Mouse (Mus musculus) CH12.LX (cell line): ENCODE measurements at regions not wholly inside any gene's neighbourhood (a gene's known extent, or its start where the extent isn't known, plus 50 kb on each side); places are given as distances from the start of the nearest gene placed in this dataset.
"Not testable (repeated sequence)": the region's sequence is repeated elsewhere in the genome, so short reads cannot be mapped to it uniquely, and the experiment has no call there.

ENCODE experiments used
- DNase-seq: peaks from one replicate; pipeline ENCODE4 v3.0.0-alpha.2; 2013; ENCODE audit errors: extremely low read depth
- H3K27ac ChIP-seq: 2 replicates; pipeline ENCODE4 v1.5.1; 2012; ENCODE audit warnings: low read depth, mild to moderate bottlenecking, control low read depth, moderate library complexity; ENCODE audit not compliant: insufficient read depth
- H3K27me3 ChIP-seq: replicated peaks from 2 replicates; pipeline ENCODE3; 2012; ENCODE audit warnings: inconsistent platforms
- H3K36me3 ChIP-seq, 2 experiments: replicated peaks in 1 of 2; 2 replicates each; pipeline versions ENCODE3 to v1.6.1; 2012; ENCODE audit warnings: inconsistent platforms in 1 of 2, low read length in 1 of 2, mild to moderate bottlenecking in 1 of 2, mixed read lengths in 1 of 2, moderate library complexity in 1 of 2; ENCODE audit not compliant: control insufficient read depth in 1 of 2, insufficient read depth in 1 of 2
- H3K4me1 ChIP-seq, 2 experiments: 2 replicates each; pipeline ENCODE4 v1.6.1; 2012; ENCODE audit warnings: inconsistent platforms in 1 of 2, moderate library complexity in 1 of 2; ENCODE audit not compliant: insufficient read depth in 2 of 2, control insufficient read depth in 1 of 2
- H3K4me2 ChIP-seq: 2 replicates; pipeline ENCODE4 v1.6.1; 2012; ENCODE audit warnings: low read depth, mild to moderate bottlenecking, control low read depth; ENCODE audit not compliant: poor library complexity, insufficient read depth, severe bottlenecking
- H3K4me3 ChIP-seq, 3 experiments: fragments of 150-350 bp in 1 of 3; sonication (generic) in 1 of 3; replicated peaks in 1 of 3; 2 replicates each; pipeline versions ENCODE3 to v1.5.1; 2011 to 2012; ENCODE audit warnings: low read depth in 2 of 3, low read length in 2 of 3, mild to moderate bottlenecking in 2 of 3, moderate library complexity in 2 of 3, control low read depth in 1 of 3, improper control_type of control experiment in 1 of 3, inconsistent platforms in 1 of 3, mixed read lengths in 1 of 3; ENCODE audit not compliant: poor library complexity in 1 of 3
- H3K79me2 ChIP-seq: replicated peaks from 2 replicates; pipeline ENCODE4 v1.6.1; 2012; ENCODE audit warnings: mild to moderate bottlenecking, moderate library complexity; ENCODE audit not compliant: control insufficient read depth, poor library complexity, insufficient read depth, severe bottlenecking; ENCODE audit errors: extremely low read depth
- H3K9ac ChIP-seq: 2 replicates; pipeline ENCODE4 v1.6.1; 2012; ENCODE audit warnings: low read depth, mild to moderate bottlenecking, control low read depth, moderate library complexity; ENCODE audit not compliant: insufficient read depth
- H3K9me3 ChIP-seq: replicated peaks from 2 replicates; pipeline ENCODE3; 2012; ENCODE audit warnings: low read length, inconsistent platforms, mixed read lengths
- BHLHE40 ChIP-seq: IDR thresholded peaks from 2 replicates; pipeline ENCODE4 v1.6.1; 2011; ENCODE audit warnings: mild to moderate bottlenecking, low read depth, low read length, improper control_type of control experiment
- CHD2 ChIP-seq: IDR thresholded peaks from 2 replicates; pipeline ENCODE4 v1.6.1; 2011; ENCODE audit warnings: low read length, improper control_type of control experiment
- CTCF ChIP-seq, 2 experiments: IDR thresholded peaks in 1 of 2; conservative IDR thresholded peaks in 1 of 2; 2 replicates each; pipeline ENCODE4 v1.5.1; 2011 to 2012; ENCODE audit warnings: low read depth in 2 of 2, low read length in 2 of 2, improper control_type of control experiment in 1 of 2, inconsistent platforms in 1 of 2, mild to moderate bottlenecking in 1 of 2, moderate library complexity in 1 of 2
- E2F4 ChIP-seq: IDR thresholded peaks from 2 replicates; pipeline ENCODE4 v1.6.1; 2011; ENCODE audit warnings: low read depth, low read length, improper control_type of control experiment; ENCODE audit not compliant: insufficient replicate concordance
- ELF1 ChIP-seq: IDR thresholded peaks from 2 replicates; pipeline ENCODE4 v1.6.1; 2014; ENCODE audit warnings: low read depth, mild to moderate bottlenecking, inconsistent platforms, low read length, improper control_type of control experiment
- IRF4 ChIP-seq: IDR thresholded peaks from 2 replicates; pipeline ENCODE4 v1.6.1; 2014; ENCODE audit warnings: low read depth, mild to moderate bottlenecking, inconsistent platforms, low read length, improper control_type of control experiment
- JUND ChIP-seq: conservative IDR thresholded peaks from 2 replicates; pipeline ENCODE4 v1.6.1; 2011; ENCODE audit warnings: low read depth, low read length, improper control_type of control experiment
- KAT2A ChIP-seq: IDR thresholded peaks from 2 replicates; pipeline ENCODE4 v1.6.1; 2012; ENCODE audit warnings: low read length, improper control_type of control experiment, inconsistent platforms; ENCODE audit not compliant: insufficient replicate concordance
- MAFK ChIP-seq: IDR thresholded peaks from 2 replicates; pipeline ENCODE4 v1.6.1; 2011; ENCODE audit warnings: low read length, improper control_type of control experiment; ENCODE audit not compliant: insufficient replicate concordance
- MAZ ChIP-seq: IDR thresholded peaks from 2 replicates; pipeline ENCODE4 v1.6.1; 2012; ENCODE audit warnings: low read depth, mild to moderate bottlenecking, inconsistent platforms, low read length, improper control_type of control experiment, moderate library complexity
- MYC ChIP-seq: IDR thresholded peaks from 2 replicates; pipeline ENCODE4 v1.6.1; 2011; ENCODE audit warnings: low read depth, mild to moderate bottlenecking, improper control_type of control experiment, low read length
- NRF1 ChIP-seq: IDR thresholded peaks from 2 replicates; pipeline ENCODE4 v1.6.1; 2014; ENCODE audit warnings: low read depth, mild to moderate bottlenecking, inconsistent platforms, low read length, improper control_type of control experiment, moderate library complexity
- POLR2A ChIP-seq: IDR thresholded peaks from 2 replicates; pipeline ENCODE4 v1.6.1; 2011; ENCODE audit warnings: low read depth, mild to moderate bottlenecking, improper control_type of control experiment, low read length
- POLR2AphosphoS2 ChIP-seq: IDR thresholded peaks from 2 replicates; pipeline ENCODE4 v1.6.1; 2011; ENCODE audit warnings: low read depth, low read length, improper control_type of control experiment
- SIN3A ChIP-seq: IDR thresholded peaks from 2 replicates; pipeline ENCODE4 v1.6.1; 2012; ENCODE audit warnings: low read length, improper control_type of control experiment, inconsistent platforms
- TBP ChIP-seq: conservative IDR thresholded peaks from 2 replicates; pipeline ENCODE4 v1.6.1; 2011; ENCODE audit warnings: low read depth, low read length, improper control_type of control experiment
- TCF12 ChIP-seq: IDR thresholded peaks from 2 replicates; pipeline ENCODE4 v1.6.1; 2014; ENCODE audit warnings: low read depth, mild to moderate bottlenecking, inconsistent platforms, low read length, improper control_type of control experiment
- USF2 ChIP-seq: conservative IDR thresholded peaks from 2 replicates; pipeline ENCODE4 v1.6.1; 2011; ENCODE audit warnings: low read depth, low read length, improper control_type of control experiment
- ZC3H11A ChIP-seq: IDR thresholded peaks from 2 replicates; pipeline ENCODE4 v1.6.1; 2012; ENCODE audit warnings: low read depth, mild to moderate bottlenecking, inconsistent platforms, low read length, improper control_type of control experiment
- ZMIZ1 ChIP-seq: IDR thresholded peaks from 2 replicates; pipeline ENCODE4 v1.6.1; 2012; ENCODE audit warnings: low read depth, mild to moderate bottlenecking, inconsistent platforms, low read length, improper control_type of control experiment
- dilution Hi-C: fragments of 300-500 bp; cut with MboI; formaldehyde crosslinking; loops from 2 replicates; pipeline ENCODE4 v1.14.3; 2020; ENCODE audit warnings: low sequenced_read_pairs; ENCODE audit not compliant: extremely low pct_unique_long_range_greater_than_20kb, extremely low pct_ligation_motif_present
- in situ Hi-C: fragments of 300-500 bp; cut with MboI; formaldehyde crosslinking; loops from 3 replicates; pipeline ENCODE4 v1.14.3; 2019; ENCODE audit warnings: low sequenced_read_pairs, low pct_ligation_motif_present, low pct_unique_long_range_greater_than_20kb, mixed read lengths

- Histone ChIP-seq H3K4me3 (no peak overlapping the region), H3K4me2 (no peak overlapping the region), H3K79me2 (no peaks in the 10 kb centered on the region), H3K9me3 (no peaks in the 10 kb centered on the region), H3K4me1 (peaks cover 2 to 7% of the 10 kb centered on the region in 2 experiments; a peak in 3 of 4 replicates), H3K27ac (no peak overlapping the region), H3K27me3 (no peaks in the 10 kb centered on the region), H3K9ac (no peak overlapping the region), H3K36me3 (no peaks in the 10 kb centered on the region)
- DNase-seq: no peak
- dilution Hi-C loops: no loop called here
- no peak for TF ChIP-seq KAT2A
- TF ChIP-seq MAZ: no peak
- no peak for TF ChIP-seq USF2
- no peak for TF ChIP-seq TCF12
- no peak for TF ChIP-seq CTCF (conservative IDR thresholded peaks at IDR 0.05 in 1 of 2, IDR thresholded peaks at IDR 0.05 in 1 of 2; ENCODE audit: low read depth in 2 of 2, low read length in 2 of 2)
- TF ChIP-seq MYC: no peak
- TF ChIP-seq ZC3H11A: no peak
- no peak for TF ChIP-seq POLR2A
- no peak for TF ChIP-seq E2F4
- TF ChIP-seq MAFK: no peak
- no peak for TF ChIP-seq CHD2
- TF ChIP-seq ZMIZ1: no peak
- no peak for TF ChIP-seq ELF1
- no peak for TF ChIP-seq NRF1
- TF ChIP-seq IRF4: no peak
- no peak for TF ChIP-seq JUND
- no peak for TF ChIP-seq BHLHE40
- TF ChIP-seq POLR2AphosphoS2: no peak
- no peak for TF ChIP-seq TBP
- TF ChIP-seq SIN3A: no peak
- in situ Hi-C loops: no loop called here
These were observed 133.7 kb upstream of the Sulf2 start for GRCm38 (mm10) chr2:166289198-166289597.

- H3K9ac ChIP-seq, H3K9me3 ChIP-seq, H3K36me3 ChIP-seq, H3K27ac ChIP-seq, in situ Hi-C loops, H3K4me1 ChIP-seq, H3K4me2 ChIP-seq, H3K4me3 ChIP-seq, DNase-seq, dilution Hi-C loops, H3K79me2 ChIP-seq: not testable (repeated sequence)
- peaks cover 33% of the 10 kb centered on the region for H3K27me3 ChIP-seq
These were observed 125.7 kb upstream of the Sulf2 start for GRCm38 (mm10) chr2:166281137-166281536.
